In genomic region chr6:17087485-17087884, GRCm38 (mm10) we compare ENCODE assay signal across 8 mouse cellular contexts. TPM values are rescaled to one million over a fixed set of nuclear protein-coding genes. Genes with fewer than 3 reads are reported as not detected.
DNase-seq lines count a peak whose midpoint lies in the region; TF ChIP-seq lines count a peak whose summit lies in the region.

No protein-coding gene starts in this region.

- peak; percentile 56 to 88 for TF ChIP-seq CTCF in CH12.LX (conservative IDR thresholded peaks at IDR 0.05 in 1 of 2, IDR thresholded peaks at IDR 0.05 in 1 of 2; ENCODE audit: low read depth in 2 of 2, low read length in 2 of 2)

- H3K9ac ChIP-seq in CH12.LX (ENCODE audit: insufficient read depth, low read depth) = no peak overlapping the region

- in situ Hi-C loops in CH12.LX (cut with MboI; ENCODE audit: low pct_ligation_motif_present, low pct_unique_long_range_greater_than_20kb, low sequenced_read_pairs) = no loop called here

- dilution Hi-C loops in CH12.LX (cut with MboI; ENCODE audit: extremely low pct_ligation_motif_present, extremely low pct_unique_long_range_greater_than_20kb, low sequenced_read_pairs) = no loop called here

- no peak for TF ChIP-seq EP300 in CH12.LX (IDR thresholded peaks at IDR 0.05; ENCODE audit: low read length)

- intact Hi-C loops in gastrocnemius, postnatal 36 days (cut with DNase I) = loop anchor here (2.0 kb wide), 1 partner anchor 63 kb away; no protein-coding TSS in a partner anchor

- peaks cover 0 to 4% of the 10 kb centered on the region in 2 experiments; a peak in 2 of 4 replicates for H3K4me1 ChIP-seq in CH12.LX (ENCODE audit: control insufficient read depth in 1 of 2, insufficient read depth in 2 of 2)

- H3K36me3 ChIP-seq in CH12.LX (replicated peaks in 1 of 2; ENCODE audit: control insufficient read depth in 1 of 2, insufficient read depth in 1 of 2, low read length in 1 of 2) = no peaks in the 10 kb centered on the region

- TF ChIP-seq RAD21 in CH12.LX (IDR thresholded peaks at IDR 0.05; ENCODE audit: low read depth, low read length) = peak; percentile 72

- peak; percentile 77 for DNase-seq in 416B (ENCODE audit: low read depth)
- DNase-seq in CH12.LX (ENCODE audit: extremely low read depth) = peak; percentile 75
- peak; percentile 33 for DNase-seq in c-Kit-positive CD71-positive TER-119-positive erythroid progenitor cells, embryonic 14.5 days (ENCODE audit: low spot score)
- DNase-seq in gastrocnemius, postnatal 36 days = peak; percentile 61 to 63
- peak; percentile 21 for DNase-seq in layer of hippocampus, adult 9-11 months
- peak; percentile 56 to 80 for DNase-seq in lung, postnatal 4 days
- peak; percentile 47 to 84 for DNase-seq in spleen, adult 18-20 months
- DNase-seq in MN1 (ENCODE audit: low spot score) = no peak

- no peak for TF ChIP-seq POLR2A in CH12.LX (IDR thresholded peaks at IDR 0.05; ENCODE audit: low read depth, low read length)

- no peaks in the 10 kb centered on the region for H3K79me2 ChIP-seq in CH12.LX (replicated peaks; ENCODE audit: control insufficient read depth, extremely low read depth, insufficient read depth, poor library complexity, severe bottlenecking)

- H3K9me3 ChIP-seq in CH12.LX (replicated peaks; ENCODE audit: low read length) = no peaks in the 10 kb centered on the region

- H3K4me3 ChIP-seq in CH12.LX (replicated peaks in 1 of 3; ENCODE audit: low read depth in 2 of 3, low read length in 2 of 3, poor library complexity in 1 of 3) = no peak overlapping the region

- H3K27me3 ChIP-seq in CH12.LX (replicated peaks) = no peaks in the 10 kb centered on the region

- peak overlapping the region; percentile 67 for H3K4me2 ChIP-seq in CH12.LX (ENCODE audit: insufficient read depth, low read depth, poor library complexity, severe bottlenecking)

- H3K27ac ChIP-seq in CH12.LX (ENCODE audit: insufficient read depth, low read depth) = no peak overlapping the region

TF ChIP-seq in CH12.LX, 34 proteins besides CTCF, POLR2A, EP300 and RAD21:
- no peak for TF ChIP-seq CHD1 (IDR thresholded peaks at IDR 0.05; ENCODE audit: low read depth, low read length)
- TF ChIP-seq SMC3 (IDR thresholded peaks at IDR 0.05; ENCODE audit: low read depth, low read length) = peak; percentile 89
- no peak for TF ChIP-seq POLR2AphosphoS2 (IDR thresholded peaks at IDR 0.05; ENCODE audit: low read depth, low read length)
- TF ChIP-seq UBTF (IDR thresholded peaks at IDR 0.05; ENCODE audit: low read depth, low read length) = no peak
- TF ChIP-seq CHD2 (IDR thresholded peaks at IDR 0.05; ENCODE audit: low read length) = no peak
- peak; percentile 9; the same call in 1 of the 2 replicates for TF ChIP-seq ZC3H11A (IDR thresholded peaks at IDR 0.05; ENCODE audit: low read depth, low read length)
- no peak for TF ChIP-seq RCOR1 (conservative IDR thresholded peaks at IDR 0.05; ENCODE audit: low read depth, low read length)
- TF ChIP-seq JUN (IDR thresholded peaks at IDR 0.05; ENCODE audit: insufficient read depth, low read depth, low read length) = no peak
- TF ChIP-seq MEF2A (IDR thresholded peaks at IDR 0.05; ENCODE audit: borderline replicate concordance, low read depth, low read length) = no peak
- TF ChIP-seq ZNF384 (IDR thresholded peaks at IDR 0.05; ENCODE audit: low read depth, low read length) = peak; percentile 21; the same call in 1 of the 2 replicates

RNA-seq across cellular contexts. Expression of gene Tes, which starts 22.5 kb away (rescaled TPM):
- total RNA-seq in CH12.LX (2012; rRNA removed) (not detected in 2 replicates), CH12.LX (2014; rRNA removed) (not detected in 2 replicates)
- polyA plus RNA-seq in CH12.LX (2012; ENCODE audit: insufficient read length, low read depth) = not detected in 2 replicates
- total RNA-seq in gastrocnemius, postnatal 36 days (2021) = 1 to 10 TPM; 1.2 to 1.6 TPM
